Mouse (Mus musculus): ENCODE results near the gene Gpr137b.

GRCm38 (mm10) chr13:13328876-13329275 is 64.9 kb downstream of the Gpr137b start:
- TF ChIP-seq MAX (IDR thresholded peaks at IDR 0.05; ENCODE audit: low read length) (no peak), CTCF (IDR thresholded peaks at IDR 0.05 in 2 of 3, conservative IDR thresholded peaks at IDR 0.05 in 1 of 3; ENCODE audit: control insufficient read depth in 1 of 3, insufficient read depth in 1 of 3, low read depth in 2 of 3, low read length in 3 of 3, poor library complexity in 1 of 3, severe bottlenecking in 1 of 3) (peak; percentile 80 to 84 (median 84)), USF2 (IDR thresholded peaks at IDR 0.05; ENCODE audit: borderline replicate concordance in 1 of 2, insufficient read depth in 1 of 2, low read depth in 1 of 2, low read length in 2 of 2) (no peak), ZNF384 (IDR thresholded peaks at IDR 0.05; ENCODE audit: low read depth, low read length) (no peak), POLR2AphosphoS2 (IDR thresholded peaks at IDR 0.05; ENCODE audit: low read length) (no peak), POLR2AphosphoS5 (IDR thresholded peaks at IDR 0.05; ENCODE audit: borderline replicate concordance, low read depth, low read length) (no peak), ZC3H11A (IDR thresholded peaks at IDR 0.05; ENCODE audit: low read depth, low read length) (peak; percentile 59), MYB (IDR thresholded peaks at IDR 0.05; ENCODE audit: low read depth, low read length) (no peak), POLR2A (IDR thresholded peaks at IDR 0.05; ENCODE audit: control insufficient read depth in 1 of 2, insufficient read depth in 1 of 2, low read depth in 1 of 2, low read length in 2 of 2, poor library complexity in 1 of 2) (no peak), HCFC1 (IDR thresholded peaks at IDR 0.05; ENCODE audit: low read depth, low read length) (no peak), E2F4 (IDR thresholded peaks at IDR 0.05; ENCODE audit: borderline replicate concordance, low read depth, low read length) (no peak), SMC3 (IDR thresholded peaks at IDR 0.05; ENCODE audit: low read depth, low read length) (peak; percentile 86), TCF12 (IDR thresholded peaks at IDR 0.05; ENCODE audit: low read depth, low read length) (no peak), GABPA (IDR thresholded peaks at IDR 0.05; ENCODE audit: low read depth, low read length) (no peak)
